13 mouse cellular contexts compared by ENCODE assay signal in genomic region chr1:131612556-131613155, GRCm38 (mm10). TPM values are rescaled to one million over a fixed set of nuclear protein-coding genes. Genes with fewer than 3 reads are reported as not detected.
DNase-seq lines count a peak whose midpoint lies in the region; ATAC-seq and TF ChIP-seq lines count a peak whose summit lies in the region.
"Had no signal": no experiment of that assay in that cellular context is flagged by ENCODE, and none has a peak within 500 bp of the region (broad histone marks: within the 10 kb centered on the region; RNA-seq: fewer than 3 reads in every experiment).

No protein-coding gene starts in this region.

- no peak overlapping the region for H3K9ac ChIP-seq in kidney, embryonic 15.5 days
- peak overlapping the region; percentile 6; the same call in 1 of the 2 replicates for H3K9ac ChIP-seq in liver, embryonic 16.5 days (ENCODE audit: low read depth, low read length)
- H3K9ac ChIP-seq: embryonic facial prominence, embryonic 12.5 days; hindbrain, embryonic 12.5 days; lung, embryonic 14.5 days; neural tube, embryonic 12.5 days had no signal

- H3K27ac ChIP-seq in kidney, adult 2 months (ENCODE audit: insufficient read depth, low read depth, low read length), result no peak overlapping the region
- H3K27ac ChIP-seq in kidney, embryonic 15.5 days, result no peak overlapping the region
- peak overlapping the region; percentile 70 for H3K27ac ChIP-seq in liver, embryonic 16.5 days (ENCODE audit: low read length)
- H3K27ac ChIP-seq: embryonic facial prominence, embryonic 12.5 days; hindbrain, embryonic 12.5 days; neural tube, embryonic 12.5 days had no signal

- 49% methylated on average over 4 of the region's 4 CpGs for WGBS in kidney, adult 2 months
- WGBS in kidney, embryonic 15.5 days, result 55% methylated on average over 4 of the region's 4 CpGs
- 42% methylated on average over 4 of the region's 4 CpGs for WGBS in liver, embryonic 16.5 days (ENCODE audit: insufficient replicate concordance)

- no peak overlapping the region for H3K4me3 ChIP-seq in kidney, adult 2 months (ENCODE audit: insufficient read depth, low read depth, low read length)
- no peak overlapping the region for H3K4me3 ChIP-seq in kidney, embryonic 15.5 days (replicated peaks)
- no peak overlapping the region for H3K4me3 ChIP-seq in liver, embryonic 16.5 days (ENCODE audit: low read depth, low read length)
- H3K4me3 ChIP-seq: embryonic facial prominence, embryonic 12.5 days; hindbrain, embryonic 12.5 days; neural tube, embryonic 12.5 days had no signal

- H3K4me2 ChIP-seq in kidney, embryonic 15.5 days, result no peak overlapping the region
- H3K4me2 ChIP-seq in liver, embryonic 16.5 days (ENCODE audit: low read depth, low read length), result peak overlapping the region; percentile 27; the same call in 1 of the 2 replicates
- H3K4me2 ChIP-seq: embryonic facial prominence, embryonic 12.5 days; hindbrain, embryonic 12.5 days; lung, embryonic 14.5 days; neural tube, embryonic 12.5 days had no signal

- H3K4me1 ChIP-seq in kidney, adult 2 months (ENCODE audit: control insufficient read depth, insufficient read depth, low read length), result no peaks in the 10 kb centered on the region
- no peaks in the 10 kb centered on the region for H3K4me1 ChIP-seq in kidney, embryonic 15.5 days
- H3K4me1 ChIP-seq in liver, embryonic 16.5 days (ENCODE audit: control insufficient read depth, low read depth, low read length), result peaks cover 29% of the 10 kb centered on the region
- H3K4me1 ChIP-seq: embryonic facial prominence, embryonic 12.5 days; hindbrain, embryonic 12.5 days; neural tube, embryonic 12.5 days had no signal

- ATAC-seq in kidney, embryonic 15.5 days (replicated peaks; ENCODE audit: low FRiP score), result no peak
- ATAC-seq in liver, embryonic 16.5 days (ENCODE audit: low read depth), result peak; percentile 25

- H3K36me3 ChIP-seq in kidney, adult 2 months (ENCODE audit: control insufficient read depth, insufficient read depth, low read length), result no peaks in the 10 kb centered on the region
- no peaks in the 10 kb centered on the region for H3K36me3 ChIP-seq in kidney, embryonic 15.5 days
- H3K36me3 ChIP-seq in liver, embryonic 16.5 days (ENCODE audit: control insufficient read depth, insufficient read depth), result no peaks in the 10 kb centered on the region
- H3K36me3 ChIP-seq: embryonic facial prominence, embryonic 12.5 days; hindbrain, embryonic 12.5 days; neural tube, embryonic 12.5 days had no signal

- H3K27me3 ChIP-seq in kidney, adult 2 months (replicated peaks; ENCODE audit: control insufficient read depth, insufficient read depth, low read length), result no peaks in the 10 kb centered on the region
- no peaks in the 10 kb centered on the region for H3K27me3 ChIP-seq in kidney, embryonic 15.5 days
- no peaks in the 10 kb centered on the region; the same call in 1 of the 2 replicates for H3K27me3 ChIP-seq in liver, embryonic 16.5 days (ENCODE audit: control insufficient read depth, insufficient read depth, low read depth, low read length)
- H3K27me3 ChIP-seq: embryonic facial prominence, embryonic 12.5 days; hindbrain, embryonic 12.5 days; neural tube, embryonic 12.5 days had no signal

- no peaks in the 10 kb centered on the region for H3K9me3 ChIP-seq in kidney, embryonic 15.5 days (replicated peaks)
- no peaks in the 10 kb centered on the region for H3K9me3 ChIP-seq in liver, embryonic 16.5 days (replicated peaks; ENCODE audit: control insufficient read depth, low read length)
- H3K9me3 ChIP-seq: embryonic facial prominence, embryonic 12.5 days; hindbrain, embryonic 12.5 days; neural tube, embryonic 12.5 days had no signal

- no peak for TF ChIP-seq POLR2A in kidney, adult 2 months (IDR thresholded peaks at IDR 0.05; ENCODE audit: low read depth, low read length)

- no peak for TF ChIP-seq CTCF in kidney, adult 2 months (conservative IDR thresholded peaks at IDR 0.05; ENCODE audit: insufficient read depth, insufficient read length, low read depth, low read length)

- DNase-seq in kidney, adult 2 months, result peak; percentile 7
- peak; percentile 10 to 44 for DNase-seq in thymus, postnatal 10 days (ENCODE audit: low spot score in 2 of 2)
- no peak for DNase-seq in thymus, postnatal 0 days (ENCODE audit: low spot score)
- DNase-seq in yolk sac, embryonic 10.5 days (ENCODE audit: low spot score), result peak; percentile 78
- DNase-seq in left cerebral cortex, adult 11 months (ENCODE audit: low spot score), result no peak
- DNase-seq in adrenal gland, adult 2 months, result no peak

RNA-seq across cellular contexts. Expression of gene Avpr1b, which starts 13.6 kb away (rescaled TPM):
- not detected in 2 replicates for polyA plus RNA-seq in kidney, adult 2 months (2012; rRNA removed)
- polyA plus RNA-seq in kidney, embryonic 15.5 days (2015; fragmentation: Nextera tagmentation; extraction: Ambion mirVana), result not detected in 2 replicates
- not detected in 2 replicates for polyA plus RNA-seq in thymus, postnatal 0 days (2015; fragmentation: Nextera tagmentation; extraction: Ambion mirVana)
- not detected in 2 replicates for polyA plus RNA-seq in liver, embryonic 16.5 days (2015; fragmentation: Nextera tagmentation; extraction: Ambion mirVana)
- total RNA-seq in adrenal gland, adult 2 months (2021), result not detected
- not detected in 2 replicates for polyA plus RNA-seq in adrenal gland, adult 2 months (2012; rRNA removed)
- total RNA-seq: granulocyte monocyte progenitor cell, adult 5-6 weeks had no signal
- polyA plus RNA-seq: embryonic facial prominence, embryonic 12.5 days; hindbrain, embryonic 12.5 days; lung, embryonic 14.5 days; neural tube, embryonic 12.5 days had no signal

RNA-seq across cellular contexts. Expression of gene Ctse, which starts 25.4 kb away (rescaled TPM):
- 1.8 and 2.6 TPM in 2 replicates for polyA plus RNA-seq in kidney, adult 2 months (2012; rRNA removed)
- 7.1 and 9.8 TPM in 2 replicates for polyA plus RNA-seq in kidney, embryonic 15.5 days (2015; fragmentation: Nextera tagmentation; extraction: Ambion mirVana)
- 6.8 and 9.0 TPM in 2 replicates for polyA plus RNA-seq in thymus, postnatal 0 days (2015; fragmentation: Nextera tagmentation; extraction: Ambion mirVana)
- polyA plus RNA-seq in liver, embryonic 16.5 days (2015; fragmentation: Nextera tagmentation; extraction: Ambion mirVana), result 29.5 and 33.8 TPM in 2 replicates
- under 1 TPM; 0.48 to 0.63 TPM for total RNA-seq in adrenal gland, adult 2 months (2021)
- polyA plus RNA-seq in adrenal gland, adult 2 months (2012; rRNA removed), result 0.28 and 0.55 TPM in 2 replicates

Comparison
In these comparisons a context has a peak if more than half of its experiments do, and no peak if none do; other contexts are left out.
1. DNase-seq: peak in kidney, adult 2 months (single experiment), thymus, postnatal 10 days (2 of 2) and yolk sac, embryonic 10.5 days (single experiment); none in thymus, postnatal 0 days (single experiment), left cerebral cortex, adult 11 months (single experiment) and adrenal gland, adult 2 months (single experiment).